In the genomic region with DNA sequence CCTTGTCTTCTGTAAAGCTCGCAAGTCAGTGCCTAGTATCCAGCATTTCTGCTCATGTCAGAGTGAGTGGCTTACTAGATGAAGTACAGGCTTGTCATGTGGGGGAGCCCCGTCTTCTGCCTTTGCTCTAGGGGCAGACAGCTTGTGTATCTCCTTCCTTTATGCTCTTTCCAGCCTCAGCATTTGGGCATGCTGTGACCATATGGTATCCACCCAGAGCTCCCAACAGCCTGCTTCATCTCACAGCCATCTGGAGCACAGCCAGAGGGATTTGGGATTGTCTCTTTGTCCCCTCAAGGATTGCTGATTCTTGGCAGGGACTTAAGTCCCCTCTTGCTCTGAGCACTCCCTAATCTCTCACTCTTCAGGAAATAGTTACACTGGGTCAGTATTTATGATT, we compare ENCODE assay signal across 10 mouse cellular contexts. TPM values are rescaled to one million over a fixed set of nuclear protein-coding genes. Genes with fewer than 3 reads are reported as not detected.
A peak's percentile ranks its signal among the peaks of the same experiment; 100 is the strongest.
DNase-seq lines count a peak whose midpoint lies in the region; ATAC-seq and TF ChIP-seq lines count a peak whose summit lies in the region.
"Had no signal": no experiment of that assay in that cellular context is flagged by ENCODE, and none has a peak within 500 bp of the region (broad histone marks: within the 10 kb centered on the region; RNA-seq: fewer than 3 reads in every experiment).

No protein-coding gene starts in this region.

- no peak for DNase-seq in lung, adult 2 months
- peak; percentile 98 to 99 for DNase-seq in cerebellum, postnatal 14 days
- peak; percentile 87 for DNase-seq in retina, postnatal 1 day
- DNase-seq in c-Kit-positive CD71-positive TER-119-positive erythroid progenitor cells, embryonic 14.5 days (ENCODE audit: low spot score), result no peak
- DNase-seq in ovary, postnatal 36 days (ENCODE audit: low spot score), result no peak
- no peak for DNase-seq in MN1 (ENCODE audit: low spot score)

- 46% methylated on average over 2 of the region's 2 CpGs for WGBS in lung, embryonic 15.5 days
- WGBS in lung, adult 2 months, result 89% methylated on average over 2 of the region's 2 CpGs
- WGBS in kidney, embryonic 14.5 days, result 79% methylated on average over 2 of the region's 2 CpGs

- TF ChIP-seq POLR2A in lung, adult 2 months (IDR thresholded peaks at IDR 0.05; ENCODE audit: borderline replicate concordance, extremely low read depth, low read depth, low read length), result no peak

- no peaks in the 10 kb centered on the region for H3K9me3 ChIP-seq in lung, embryonic 15.5 days
- no peaks in the 10 kb centered on the region for H3K9me3 ChIP-seq in kidney, embryonic 14.5 days (ENCODE audit: control insufficient read depth, low read length)
- H3K9me3 ChIP-seq: embryonic facial prominence, embryonic 12.5 days had no signal

- no peak for TF ChIP-seq CTCF in lung, adult 2 months (IDR thresholded peaks at IDR 0.05; ENCODE audit: insufficient read depth, low read length)

- peaks cover 68% of the 10 kb centered on the region for H3K36me3 ChIP-seq in lung, embryonic 15.5 days
- H3K36me3 ChIP-seq in kidney, embryonic 14.5 days (ENCODE audit: control insufficient read depth, insufficient read depth, low read length), result peaks cover 82% of the 10 kb centered on the region

- H3K27me3 ChIP-seq in lung, embryonic 15.5 days, result no peaks in the 10 kb centered on the region
- H3K27me3 ChIP-seq in kidney, embryonic 14.5 days (ENCODE audit: control insufficient read depth, insufficient read depth, low read length), result no peaks in the 10 kb centered on the region
- H3K27me3 ChIP-seq: embryonic facial prominence, embryonic 12.5 days had no signal

- ATAC-seq in lung, embryonic 15.5 days (ENCODE audit: borderline replicate concordance, extremely low read depth, low FRiP score, low TSS enrichment), result peak; percentile 86
- ATAC-seq in kidney, embryonic 14.5 days (ENCODE audit: low FRiP score, low TSS enrichment), result peak; percentile 52; the same call in 1 of the 2 replicates

- peak overlapping the region; percentile 74 for H3K27ac ChIP-seq in lung, embryonic 15.5 days
- H3K27ac ChIP-seq in kidney, embryonic 14.5 days (ENCODE audit: low read depth, low read length), result no peak overlapping the region
- H3K27ac ChIP-seq: embryonic facial prominence, embryonic 12.5 days had no signal

- H3K9ac ChIP-seq in lung, embryonic 15.5 days, result no peak overlapping the region
- no peak overlapping the region for H3K9ac ChIP-seq in kidney, embryonic 14.5 days (ENCODE audit: low read depth, low read length)
- H3K9ac ChIP-seq: embryonic facial prominence, embryonic 12.5 days had no signal

- H3K4me2 ChIP-seq in lung, embryonic 15.5 days, result no peak overlapping the region
- no peak overlapping the region for H3K4me2 ChIP-seq in kidney, embryonic 14.5 days (replicated peaks; ENCODE audit: low read depth, low read length)
- H3K4me2 ChIP-seq: embryonic facial prominence, embryonic 12.5 days had no signal

- peaks cover 16% of the 10 kb centered on the region; the same call in 1 of the 2 replicates for H3K4me1 ChIP-seq in lung, embryonic 15.5 days
- no peaks in the 10 kb centered on the region for H3K4me1 ChIP-seq in lung, adult 2 months (ENCODE audit: control insufficient read depth, insufficient read depth, low read length)
- H3K4me1 ChIP-seq in kidney, embryonic 14.5 days (ENCODE audit: control insufficient read depth, insufficient read depth, low read length), result no peaks in the 10 kb centered on the region
- H3K4me1 ChIP-seq: embryonic facial prominence, embryonic 12.5 days had no signal

- H3K4me3 ChIP-seq in lung, embryonic 15.5 days, result no peak overlapping the region
- no peak overlapping the region for H3K4me3 ChIP-seq in lung, adult 2 months (replicated peaks; ENCODE audit: extremely low read depth, low read depth, low read length)
- no peak overlapping the region for H3K4me3 ChIP-seq in kidney, embryonic 14.5 days (ENCODE audit: low read length)
- H3K4me3 ChIP-seq: embryonic facial prominence, embryonic 12.5 days; myocyte had no signal

RNA-seq across cellular contexts. Expression of gene Cmtr1, which starts 19.8 kb away (rescaled TPM):
- polyA plus RNA-seq in lung, embryonic 15.5 days (2015; fragmentation: Nextera tagmentation; extraction: Ambion mirVana), result 119 and 122 TPM in 2 replicates
- polyA plus RNA-seq in lung, adult 2 months (2012; rRNA removed), result 25.4 and 30.7 TPM in 2 replicates
- 102 and 111 TPM in 2 replicates for polyA plus RNA-seq in kidney, embryonic 14.5 days (2014; fragmentation: Nextera tagmentation; extraction: Ambion mirVana)

RNA-seq across cellular contexts. Expression of gene Ccdc167, which starts 36.7 kb away (rescaled TPM):
- 14.3 and 14.6 TPM in 2 replicates for polyA plus RNA-seq in lung, embryonic 15.5 days (2015; fragmentation: Nextera tagmentation; extraction: Ambion mirVana)
- 5.7 and 7.7 TPM in 2 replicates for polyA plus RNA-seq in lung, adult 2 months (2012; rRNA removed)
- polyA plus RNA-seq in kidney, embryonic 14.5 days (2014; fragmentation: Nextera tagmentation; extraction: Ambion mirVana), result 14.8 and 17.5 TPM in 2 replicates

Comparison
In these comparisons a context has a peak if more than half of its experiments do, and no peak if none do; other contexts are left out.
1. DNase-seq: peak in cerebellum, postnatal 14 days (2 of 2) and retina, postnatal 1 day (single experiment); none in lung, adult 2 months (single experiment), c-Kit-positive CD71-positive TER-119-positive erythroid progenitor cells, embryonic 14.5 days (single experiment), ovary, postnatal 36 days (single experiment) and MN1 (single experiment).